Mouse (Mus musculus): ENCODE results near the gene Hhipl1.

- no peak for TF ChIP-seq POLR2A (IDR thresholded peaks at IDR 0.05; ENCODE audit: low read depth, low read length)
- TF ChIP-seq CTCF (IDR thresholded peaks at IDR 0.05; ENCODE audit: extremely low read depth, insufficient read length, insufficient replicate concordance, low read depth, low read length): no peak
Measured at GRCm38 (mm10) chr12:108256734-108257133, 49.3 kb upstream of the Hhipl1 start.
